Mouse (Mus musculus) ES-Bruce4 (cell line): ENCODE results near the gene Slc15a4. TPM values are rescaled to one million over a fixed set of nuclear protein-coding genes. Genes with fewer than 3 reads are reported as not detected.

Experiments used
- H3K27ac ChIP-seq: 2 replicates; pipeline ENCODE4 v1.5.1; 2012; ENCODE audit warnings: low read length, inconsistent platforms; ENCODE audit not compliant: insufficient read depth
- H3K27me3 ChIP-seq: 2 replicates; pipeline ENCODE4 v1.6.1; 2012; ENCODE audit warnings: mild to moderate bottlenecking, low read length, inconsistent platforms; ENCODE audit not compliant: control insufficient read depth, poor library complexity, insufficient read depth, severe bottlenecking
- H3K36me3 ChIP-seq: 2 replicates; pipeline ENCODE4 v1.6.1; 2012; ENCODE audit warnings: inconsistent platforms, mild to moderate bottlenecking, low read length, moderate library complexity; ENCODE audit not compliant: control insufficient read depth, poor library complexity, insufficient read depth, severe bottlenecking
- H3K4me1 ChIP-seq: one replicate; pipeline ENCODE4 v1.8.1; 2011; ENCODE audit warnings: low read length; ENCODE audit not compliant: control insufficient read depth, insufficient read depth
- H3K4me3 ChIP-seq: 2 replicates; pipeline ENCODE4 v1.5.1; 2011; ENCODE audit warnings: low read depth, mild to moderate bottlenecking, low read length
- H3K9ac ChIP-seq: 2 replicates; pipeline ENCODE4 v1.6.1; 2012; ENCODE audit warnings: low read depth, mild to moderate bottlenecking, inconsistent platforms; ENCODE audit not compliant: poor library complexity, severe bottlenecking
- H3K9me3 ChIP-seq: replicated peaks from 2 replicates; pipeline ENCODE4 v1.6.1; 2012; ENCODE audit warnings: mild to moderate bottlenecking, low read length, inconsistent platforms; ENCODE audit not compliant: control insufficient read depth, poor library complexity, insufficient read depth, severe bottlenecking
- CTCF ChIP-seq: IDR thresholded peaks from one replicate; pipeline ENCODE4 v1.8.1; 2011; ENCODE audit warnings: low read depth, low read length
- EP300 ChIP-seq: IDR thresholded peaks from 2 replicates; pipeline ENCODE4 v1.6.1; 2011; ENCODE audit warnings: low read depth, low read length; ENCODE audit not compliant: insufficient read depth
- POLR2A ChIP-seq: IDR thresholded peaks from one replicate; pipeline ENCODE4 v1.8.1; 2011; ENCODE audit warnings: low read length; ENCODE audit not compliant: insufficient read depth
- polyA plus RNA-seq: library from polyadenylated mRNA; stranded (reverse); fragments of >200 nt; gene quantifications from 2 replicates; pipeline ENCODE4 v1.2.4, GENCODE M21; 2011; ENCODE audit warnings: low read depth; ENCODE audit not compliant: missing spikeins, insufficient read depth, insufficient read length

Gene Slc15a4
- polyA plus RNA-seq = 18.5 and 19.5 TPM in 2 replicates

GRCm38 (mm10) chr5:127632167-127633145, at the start of gene Slc15a4, which contains the start of gene Glt1d1:
Gene Slc15a4 (minus strand): TSS chr5:127632897.
Gene Glt1d1 (plus strand): TSS chr5:127632262.
- H3K9me3 ChIP-seq = no peaks in the 10 kb centered on the region
- H3K4me3 ChIP-seq = peak within 1 kb of the TSS; percentile 87
- H3K9ac ChIP-seq = peak within 1 kb of the TSS; percentile 93
- TF ChIP-seq POLR2A (peak; percentile 27), CTCF (no peak), EP300 (0 out of 2 replicates have a peak, but pooled peaks have one; percentile 8)
- no peaks in the 10 kb centered on the region for H3K27me3 ChIP-seq
- H3K36me3 ChIP-seq = no peaks in the 10 kb centered on the region
- H3K4me1 ChIP-seq = no peaks in the 10 kb centered on the region
- no peak within 1 kb of the TSS; the same call in 1 of the 2 replicates for H3K27ac ChIP-seq

GRCm38 (mm10) chr5:127678501-127678900, 45.8 kb upstream of the Slc15a4 start:
- Histone ChIP-seq H3K9me3 (peaks cover 25% of the 10 kb centered on the region), H3K36me3 (peaks cover 19% of the 10 kb centered on the region), H3K4me3 (no peak overlapping the region), H3K4me1 (no peaks in the 10 kb centered on the region), H3K27me3 (no peaks in the 10 kb centered on the region), H3K27ac (no peak overlapping the region), H3K9ac (no peak overlapping the region)
- TF ChIP-seq CTCF (peak; percentile 3), POLR2A (no peak)

DNA sequence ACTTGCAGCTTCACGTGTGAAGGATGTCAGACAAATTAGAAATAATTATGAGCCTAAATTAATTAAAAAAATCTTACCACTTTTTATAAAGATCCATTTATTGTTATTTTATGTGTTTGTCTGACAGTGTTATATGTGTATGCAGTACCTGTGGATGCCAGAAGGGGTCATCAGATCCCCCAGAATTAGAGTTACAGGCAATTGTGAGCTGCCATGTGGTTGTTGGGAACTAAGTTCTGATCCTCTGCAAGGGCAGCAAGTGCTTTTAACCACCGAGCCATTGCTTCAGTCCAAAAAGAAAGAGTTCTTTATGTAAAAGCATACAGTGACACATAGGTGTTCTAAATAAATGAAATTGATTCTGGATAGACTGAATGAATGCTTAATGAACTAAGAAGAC, 44.9 kb upstream of the Slc15a4 start:
- H3K36me3 ChIP-seq = peaks cover 20% of the 10 kb centered on the region
- no peak overlapping the region for H3K27ac ChIP-seq
- H3K27me3 ChIP-seq = no peaks in the 10 kb centered on the region
- H3K9me3 ChIP-seq = peaks cover 25% of the 10 kb centered on the region
- TF ChIP-seq EP300 (no peak), POLR2A (no peak), CTCF (no peak)
- H3K4me1 ChIP-seq = no peaks in the 10 kb centered on the region
- no peak overlapping the region for H3K4me3 ChIP-seq
- no peak overlapping the region for H3K9ac ChIP-seq

GRCm38 (mm10) chr5:127673913-127674312, 41.2 kb upstream of the Slc15a4 start:
- Histone ChIP-seq H3K27ac (no peak overlapping the region), H3K27me3 (no peaks in the 10 kb centered on the region), H3K9me3 (peaks cover 21% of the 10 kb centered on the region), H3K9ac (no peak overlapping the region), H3K4me3 (no peak overlapping the region), H3K4me1 (no peaks in the 10 kb centered on the region), H3K36me3 (peaks cover 16% of the 10 kb centered on the region)
- TF ChIP-seq CTCF (peak; percentile 49), EP300 (no peak)

GRCm38 (mm10) chr5:127660979-127661378, 28.3 kb upstream of the Slc15a4 start:
- Histone ChIP-seq H3K9me3 (peaks cover 10% of the 10 kb centered on the region), H3K27ac (peak overlapping the region; percentile 79), H3K4me1 (peaks cover 4% of the 10 kb centered on the region), H3K27me3 (no peaks in the 10 kb centered on the region), H3K4me3 (no peak overlapping the region), H3K9ac (no peak overlapping the region), H3K36me3 (peaks cover 20% of the 10 kb centered on the region; the same call in 1 of the 2 replicates)
- TF ChIP-seq CTCF (no peak), POLR2A (no peak), EP300 (no peak)

- no peak for TF ChIP-seq CTCF
- peak; percentile 79 for TF ChIP-seq EP300
- Histone ChIP-seq H3K9ac (no peak overlapping the region), H3K27ac (peak overlapping the region; percentile 64; the same call in 1 of the 2 replicates), H3K4me1 (peaks cover 4% of the 10 kb centered on the region), H3K4me3 (no peak overlapping the region), H3K9me3 (peaks cover 10% of the 10 kb centered on the region), H3K27me3 (no peaks in the 10 kb centered on the region), H3K36me3 (peaks cover 20% of the 10 kb centered on the region; the same call in 1 of the 2 replicates)
Measured at GRCm38 (mm10) chr5:127660267-127660666, 27.6 kb upstream of the Slc15a4 start.
